Comparison of ENCODE assay signal across 7 mouse cellular contexts in genomic region chr9:65293973-65294715, GRCm38 (mm10). TPM values are rescaled to one million over a fixed set of nuclear protein-coding genes. Genes with fewer than 3 reads are reported as not detected.
DNase-seq lines count a peak whose midpoint lies in the region; ATAC-seq lines count a peak whose summit lies in the region.

TSS of gene Clpx (plus strand) at chr9:65294260.

- under 1% methylated on average over 71 of the region's 71 CpGs for WGBS in intestine, embryonic 15.5 days
- under 1% methylated on average over 71 of the region's 71 CpGs for WGBS in midbrain, embryonic 10.5 days

- intact Hi-C loops in gastrocnemius, postnatal 36 days (cut with DNase I), result no loop called here
- intact Hi-C loops in left cerebral cortex, postnatal 25 days (cut with DNase I), result no loop called here

- no peaks in the 10 kb centered on the region for H3K36me3 ChIP-seq in intestine, embryonic 15.5 days
- peaks cover 9% of the 10 kb centered on the region for H3K36me3 ChIP-seq in midbrain, embryonic 10.5 days

- H3K27ac ChIP-seq in intestine, embryonic 15.5 days, result peak within 1 kb of the TSS; percentile 85
- peak within 1 kb of the TSS; percentile 90 for H3K27ac ChIP-seq in midbrain, embryonic 10.5 days (replicated peaks)

- no peaks in the 10 kb centered on the region for H3K27me3 ChIP-seq in intestine, embryonic 15.5 days (replicated peaks)
- no peaks in the 10 kb centered on the region for H3K27me3 ChIP-seq in midbrain, embryonic 10.5 days (ENCODE audit: low read depth, poor library complexity, severe bottlenecking)

- H3K4me3 ChIP-seq in intestine, embryonic 15.5 days (replicated peaks), result peak within 1 kb of the TSS; percentile 92
- H3K4me3 ChIP-seq in midbrain, embryonic 10.5 days, result peak within 1 kb of the TSS; percentile 81

- DNase-seq in adrenal gland, adult 2 months, result peak; percentile 99
- peak; percentile 99 for DNase-seq in embryo, embryonic 11.5 days (ENCODE audit: low read depth, low spot score)
- peak; percentile 96 to 98 for DNase-seq in gastrocnemius, postnatal 36 days
- DNase-seq in left cerebral cortex, postnatal 25 days (ENCODE audit: low spot score in 2 of 2), result peak; percentile 97 to 98
- DNase-seq in midbrain, embryonic 10.5 days (ENCODE audit: low spot score), result peak; percentile 99
- DNase-seq in right cerebral cortex, postnatal 4 days, result peak; percentile 97

- peaks cover 8% of the 10 kb centered on the region for H3K4me1 ChIP-seq in intestine, embryonic 15.5 days (replicated peaks)
- peaks cover 24% of the 10 kb centered on the region for H3K4me1 ChIP-seq in midbrain, embryonic 10.5 days

- peak within 1 kb of the TSS; percentile 95 for H3K9ac ChIP-seq in intestine, embryonic 15.5 days

- H3K9me3 ChIP-seq in intestine, embryonic 15.5 days, result no peaks in the 10 kb centered on the region
- no peaks in the 10 kb centered on the region for H3K9me3 ChIP-seq in midbrain, embryonic 10.5 days (replicated peaks)

- ATAC-seq in intestine, embryonic 15.5 days, result peak; percentile 97

- peak within 1 kb of the TSS; percentile 85 for H3K4me2 ChIP-seq in intestine, embryonic 15.5 days (replicated peaks)

RNA-seq across cellular contexts. Expression of gene Clpx, which starts in this region (rescaled TPM):
- 10 to 100 TPM; 56.3 to 75.6 TPM for total RNA-seq in adrenal gland, adult 2 months (2021)
- 20.2 and 26.2 TPM in 2 replicates for polyA plus RNA-seq in adrenal gland, adult 2 months (2012; rRNA removed)
- total RNA-seq in gastrocnemius, postnatal 36 days (2021), result 10 to 100 TPM; 46.9 to 65.0 TPM
- polyA plus RNA-seq in intestine, embryonic 15.5 days (2015; fragmentation: Nextera tagmentation; extraction: Ambion mirVana), result 45.8 and 48.5 TPM in 2 replicates
- total RNA-seq in left cerebral cortex, postnatal 25 days (2021), result 10 to 100 TPM; 28.9 to 29.6 TPM
- 41.6 and 42.3 TPM in 2 replicates for polyA plus RNA-seq in midbrain, embryonic 10.5 days (2016; fragmentation: Nextera tagmentation; extraction: Ambion mirVana)

Comparison
In these comparisons a context has a peak if more than half of its experiments do, and no peak if none do; other contexts are left out.
1. Peak in every context shown above with its lines: DNase-seq, ATAC-seq, H3K4me3 ChIP-seq and H3K27ac ChIP-seq.